Mouse (Mus musculus) cerebellum, postnatal 10 days (tissue): Measurements from ENCODE around the gene Gm6882.
"Not testable (repeated sequence)": the region's sequence is repeated elsewhere in the genome, so short reads cannot be mapped to it uniquely, and the experiment has no call there.

ENCODE experiments used
- DNase-seq, 2 experiments: peaks; one replicate each; pipeline ENCODE4 v3.0.0; 2021; ENCODE audit warnings: mixed read lengths in 2 of 2

Gene Gm6882

GRCm38 (mm10) chr7:21432645-21433044, at the start of gene Gm6882:
Gene Gm6882, minus strand, starts transcription at chr7:21432745.
- DNase-seq = not testable (repeated sequence)
